Mouse (Mus musculus) intestine, postnatal 0 days (tissue): ENCODE results near the gene 4833439L19Rik. TPM values are rescaled to one million over a fixed set of nuclear protein-coding genes. Genes with fewer than 3 reads are reported as not detected.

ENCODE experiments used
- ATAC-seq: fragments of 200-750 bp; cut with Nextera tagmentation; 2 replicates; pipeline ENCODE4 v1.8.0; 2017; ENCODE audit warnings: mild to moderate bottlenecking, moderate TSS enrichment, moderate library complexity
- H3K27ac ChIP-seq: fragments of 300-500 bp; sonication (generic); 2 replicates; pipeline ENCODE4 v1.5.1; 2014; ENCODE audit warnings: mild to moderate bottlenecking, low read depth, low read length, moderate library complexity
- H3K27me3 ChIP-seq: fragments of 300-500 bp; sonication (generic); replicated peaks from 2 replicates; pipeline ENCODE4 v1.6.1; 2014; ENCODE audit warnings: low read length, mixed read lengths; ENCODE audit not compliant: control insufficient read depth, insufficient read depth
- H3K36me3 ChIP-seq: fragments of 300-500 bp; sonication (generic); 2 replicates; pipeline ENCODE4 v1.6.1; 2014; ENCODE audit warnings: mild to moderate bottlenecking, moderate library complexity; ENCODE audit not compliant: control insufficient read depth, insufficient read depth
- H3K4me1 ChIP-seq: fragments of 300-500 bp; sonication (generic); replicated peaks from 2 replicates; pipeline ENCODE4 v1.6.1; 2014; ENCODE audit warnings: antibody characterized with exemption, low read length, mixed read lengths; ENCODE audit not compliant: control insufficient read depth, insufficient read depth
- H3K4me2 ChIP-seq: fragments of 300-500 bp; sonication (generic); replicated peaks from 2 replicates; pipeline ENCODE4 v1.6.1; 2014; ENCODE audit warnings: low read depth, mild to moderate bottlenecking, moderate library complexity
- H3K4me3 ChIP-seq: fragments of 300-500 bp; sonication (generic); 2 replicates; pipeline ENCODE4 v1.5.1; 2014; ENCODE audit warnings: low read depth, low read length
- H3K9ac ChIP-seq: fragments of 300-500 bp; sonication (generic); 2 replicates; pipeline ENCODE4 v1.6.1; 2014; ENCODE audit warnings: mild to moderate bottlenecking, low read depth, low read length
- H3K9me3 ChIP-seq: fragments of 300-500 bp; sonication (generic); 2 replicates; pipeline ENCODE4 v1.6.1; 2016; ENCODE audit warnings: mixed run types; ENCODE audit not compliant: control insufficient read depth
- CTCF ChIP-seq: sonication (generic); IDR thresholded peaks from 2 replicates; pipeline ENCODE4 v1.5.1; 2016; ENCODE audit warnings: low read depth, mild to moderate bottlenecking, control low read depth, antibody characterized with exemption, moderate library complexity
- WGBS: fragments of 180-500 bp; shearing (Covaris S2); extraction: QIAGEN DNeasy Blood & Tissue Kit; methylation state at CpG from one replicate; pipeline ENCODE4 v1.1.7; 2014; 5-methylcytosine and 5-hydroxymethylcytosine counted together
- microRNA-seq: library from miRNA; unstranded; fragments of <30 nt; microRNA quantifications from one replicate; pipeline ENCODE4, GENCODE M21; 2016
- polyA plus RNA-seq: library from polyadenylated mRNA; unstranded; fragments of >200 nt; fragmentation: Nextera tagmentation; extraction: Ambion mirVana; gene quantifications from 2 replicates; pipeline ENCODE4 v1.2.1, GENCODE M21; 2015

Gene 4833439L19Rik
- polyA plus RNA-seq, 1 experiment from 2014 or later: 99.6 TPM

- no peak overlapping the region for H3K4me3 ChIP-seq
- no peak overlapping the region for H3K4me2 ChIP-seq
- H3K27me3 ChIP-seq: no peaks in the 10 kb centered on the region
- H3K9me3 ChIP-seq: no peaks in the 10 kb centered on the region
- no peak for ATAC-seq
- no peak overlapping the region for H3K27ac ChIP-seq
- no peak for TF ChIP-seq CTCF
- 0 out of 2 replicates have a peak, but pooled peaks cover 3% of the 10 kb centered on the region for H3K4me1 ChIP-seq
- WGBS: 39% methylated on average over 3 of the region's 3 CpGs
- H3K9ac ChIP-seq: no peak overlapping the region
- H3K36me3 ChIP-seq: no peaks in the 10 kb centered on the region
Measured at GRCm38 (mm10) chr13:54501957-54502690, 63.1 kb downstream of the 4833439L19Rik start.

GRCm38 (mm10) chr13:54501352-54501751 is 63.9 kb downstream of the 4833439L19Rik start:
- Histone ChIP-seq H3K4me2 (no peak overlapping the region), H3K27me3 (no peaks in the 10 kb centered on the region), H3K27ac (no peak overlapping the region), H3K9ac (no peak overlapping the region), H3K4me3 (no peak overlapping the region), H3K9me3 (no peaks in the 10 kb centered on the region), H3K36me3 (no peaks in the 10 kb centered on the region), H3K4me1 (0 out of 2 replicates have a peak, but pooled peaks cover 3% of the 10 kb centered on the region)
- TF ChIP-seq CTCF: no peak
- 63% methylated on average over 2 of the region's 2 CpGs for WGBS
- ATAC-seq: no peak

Small RNA genes within 50 kb of the gene (microRNA-seq; reads per million reads assigned to microRNA genes)
- not detected for gene Gm24195

Other genes with a start within 250 kb of the 4833439L19Rik start
- gene Cplx2, start 194.1 kb downstream of the 4833439L19Rik start, polyA plus RNA-seq: 2.2 and 2.6 TPM in 2 replicates
- gene Thoc3, start 96.6 kb downstream of the 4833439L19Rik start, polyA plus RNA-seq: 37.8 and 38.5 TPM in 2 replicates
- gene Simc1, start 61.7 kb downstream of the 4833439L19Rik start, polyA plus RNA-seq: 2.1 and 2.2 TPM in 2 replicates
- gene Arl10, start 9.6 kb upstream of the 4833439L19Rik start, polyA plus RNA-seq: 9.3 and 11.3 TPM in 2 replicates
- 25.3 and 25.7 TPM in 2 replicates for gene Nop16, start 24.7 kb upstream of the 4833439L19Rik start, polyA plus RNA-seq
- 289 and 298 TPM in 2 replicates for gene Higd2a, start 24.8 kb upstream of the 4833439L19Rik start, polyA plus RNA-seq
- 154 and 158 TPM in 2 replicates for gene Cltb, start 45.9 kb upstream of the 4833439L19Rik start, polyA plus RNA-seq
- gene Faf2, start 56.3 kb upstream of the 4833439L19Rik start, polyA plus RNA-seq: 43.9 and 45.9 TPM in 2 replicates
- 73.0 and 75.1 TPM in 2 replicates for gene Rnf44, start 128.5 kb upstream of the 4833439L19Rik start, polyA plus RNA-seq
- gene Cdhr2, start 136.0 kb upstream of the 4833439L19Rik start, polyA plus RNA-seq: 267 and 292 TPM in 2 replicates
- gene Gprin1, start 184.4 kb upstream of the 4833439L19Rik start, polyA plus RNA-seq: 0.50 and 0.59 TPM in 2 replicates
- gene Sncb, start 201.2 kb upstream of the 4833439L19Rik start, polyA plus RNA-seq: 0.22 and 0.37 TPM in 2 replicates
- not detected in 2 replicates for gene Eif4e1b, start 218.6 kb upstream of the 4833439L19Rik start, polyA plus RNA-seq
- gene Tspan17, start 223.9 kb upstream of the 4833439L19Rik start, polyA plus RNA-seq: 14.8 and 15.2 TPM in 2 replicates